Mouse (Mus musculus): ENCODE data around the gene Zmpste24. TPM values are rescaled to one million over a fixed set of nuclear protein-coding genes. Genes with fewer than 3 reads are reported as not detected.
"Not testable (repeated sequence)": the region's sequence is repeated elsewhere in the genome, so short reads cannot be mapped to it uniquely, and the experiment has no call there.

The Zmpste24 gene
- 10 to 100 TPM; 45.1 to 55.6 TPM for total RNA-seq (2021)
- 16.2 and 19.7 TPM in 2 replicates for polyA plus RNA-seq (2012; rRNA removed)
- long read RNA-seq, transcript Zmpste24-201 (10 exons, 3,429 nt) = major isoform, 35 of 39 reads
- long read RNA-seq, partial matches to known transcripts = 2 of 39 reads
- long read RNA-seq, other reads (novel, unspliced or antisense) = 2 of 39 reads

- peak; percentile 85 for DNase-seq
Observed at GRCm38 (mm10) chr4:121097650-121098378, at the start of gene Zmpste24. Zmpste24 (minus strand) TSS chr4:121098241.

GRCm38 (mm10) chr4:121109126-121109525, 11.1 kb upstream of the Zmpste24 start, which contains the start of gene Tmco2:
Tmco2 (minus strand) TSS chr4:121109226.
- DNase-seq = no peak

GRCm38 (mm10) chr4:121103304-121103703, 5.3 kb upstream of the Zmpste24 start:
- no peak for DNase-seq

- DNase-seq = no peak
Observed at GRCm38 (mm10) chr4:121090211-121090610, 7.8 kb downstream of the Zmpste24 start.

GRCm38 (mm10) chr4:121088696-121089095, 9.3 kb downstream of the Zmpste24 start:
- DNase-seq = no peak

GRCm38 (mm10) chr4:121084506-121084905, 13.5 kb downstream of the Zmpste24 start:
- no peak for DNase-seq

- no peak for DNase-seq
Observed at GRCm38 (mm10) chr4:121080395-121080794, 17.6 kb downstream of the Zmpste24 start.

GRCm38 (mm10) chr4:121077915-121078646, 20.0 kb downstream of the Zmpste24 start:
- no peak for DNase-seq

GRCm38 (mm10) chr4:121074250-121074649, 23.8 kb downstream of the Zmpste24 start:
- no peak for DNase-seq

GRCm38 (mm10) chr4:121065336-121065735, 32.7 kb downstream of the Zmpste24 start:
- DNase-seq = no peak

- DNase-seq = not testable (repeated sequence)
Observed at GRCm38 (mm10) chr4:121059218-121059617, 38.8 kb downstream of the Zmpste24 start.

GRCm38 (mm10) chr4:121057032-121057431, 41.0 kb downstream of the Zmpste24 start:
- no peak for DNase-seq

GRCm38 (mm10) chr4:121056342-121056741, 41.7 kb downstream of the Zmpste24 start:
- no peak for DNase-seq

GRCm38 (mm10) chr4:121052454-121053323, 45.4 kb downstream of the Zmpste24 start:
- DNase-seq = no peak

- DNase-seq = no peak
Observed at GRCm38 (mm10) chr4:121051863-121052262, 46.2 kb downstream of the Zmpste24 start.

GRCm38 (mm10) chr4:121042946-121043345, 55.1 kb downstream of the Zmpste24 start:
- DNase-seq = no peak

- no peak for DNase-seq
Observed at GRCm38 (mm10) chr4:121042472-121042871, 55.6 kb downstream of the Zmpste24 start.

GRCm38 (mm10) chr4:121040897-121041671, 57.0 kb downstream of the Zmpste24 start:
- DNase-seq = peak; percentile 31

- DNase-seq = no peak
Observed at GRCm38 (mm10) chr4:121040323-121040722, 57.7 kb downstream of the Zmpste24 start.

- DNase-seq = no peak
Observed at GRCm38 (mm10) chr4:121039331-121040115, 58.5 kb downstream of the Zmpste24 start, which contains the start of gene Col9a2. Col9a2 (plus strand) TSS chr4:121039385.
